Mouse (Mus musculus) embryonic facial prominence, embryonic 14.5 days (tissue): Measurements from ENCODE around the gene Entpd8. TPM values are rescaled to one million over a fixed set of nuclear protein-coding genes. Genes with fewer than 3 reads are reported as not detected.

Experiments
- ATAC-seq: fragments of 200-750 bp; cut with Nextera tagmentation; 2 replicates; pipeline ENCODE4 v1.8.0; 2017; ENCODE audit warnings: low read depth, moderate number of reproducible peaks, moderate TSS enrichment
- DNase-seq: peaks from one replicate; pipeline ENCODE4 v3.0.0-alpha.2; 2015; ENCODE audit warnings: low spot score
- H3K27ac ChIP-seq: fragments of 300-500 bp; sonication (generic); replicated peaks from 2 replicates; pipeline ENCODE4 v1.5.1; 2014; ENCODE audit warnings: low read depth, mild to moderate bottlenecking, low read length, moderate library complexity
- H3K27me3 ChIP-seq: fragments of 300-500 bp; sonication (generic); replicated peaks from 2 replicates; pipeline ENCODE4 v1.6.1; 2014; ENCODE audit warnings: low read length; ENCODE audit not compliant: control insufficient read depth, insufficient read depth
- H3K36me3 ChIP-seq: fragments of 300-500 bp; sonication (generic); 2 replicates; pipeline ENCODE4 v1.6.1; 2014; ENCODE audit warnings: low read length, mixed read lengths; ENCODE audit not compliant: control insufficient read depth, insufficient read depth
- H3K4me1 ChIP-seq: fragments of 300-500 bp; sonication (generic); 2 replicates; pipeline ENCODE4 v1.6.1; 2014; ENCODE audit warnings: antibody characterized with exemption, low read length; ENCODE audit not compliant: control insufficient read depth, insufficient read depth
- H3K4me2 ChIP-seq: fragments of 300-500 bp; sonication (generic); 2 replicates; pipeline ENCODE4 v1.6.1; 2014; ENCODE audit warnings: low read depth, mild to moderate bottlenecking, low read length, moderate library complexity, mixed read lengths
- H3K4me3 ChIP-seq: fragments of 300-500 bp; sonication (generic); 2 replicates; pipeline ENCODE4 v1.5.1; 2014; ENCODE audit warnings: low read depth, mild to moderate bottlenecking, low read length
- H3K9ac ChIP-seq: fragments of 300-500 bp; sonication (generic); 2 replicates; pipeline ENCODE4 v1.6.1; 2014; ENCODE audit warnings: low read depth, mild to moderate bottlenecking, low read length, moderate library complexity, mixed read lengths
- H3K9me3 ChIP-seq: fragments of 300-500 bp; sonication (generic); 2 replicates; pipeline ENCODE4 v1.6.1; 2016; ENCODE audit warnings: low read length; ENCODE audit not compliant: control insufficient read depth
- WGBS: fragments of 180-500 bp; shearing (Covaris S2); extraction: QIAGEN DNeasy Blood & Tissue Kit; methylation state at CpG from one replicate; pipeline ENCODE4 v1.1.7; 2014; 5-methylcytosine and 5-hydroxymethylcytosine counted together
- polyA plus RNA-seq: library from polyadenylated mRNA; unstranded; fragments of >200 nt; fragmentation: Nextera tagmentation; extraction: Ambion mirVana; gene quantifications from 2 replicates; pipeline ENCODE4 v1.2.1, GENCODE M21; 2014

Gene Entpd8
- polyA plus RNA-seq, result 0.22 TPM in 1 of 2 replicates, not detected in the other

- Histone ChIP-seq H3K27ac (no peak within 1 kb of the TSS), H3K36me3 (no peaks in the 10 kb centered on the region), H3K27me3 (no peaks in the 10 kb centered on the region), H3K9me3 (no peaks in the 10 kb centered on the region), H3K4me2 (no peak within 1 kb of the TSS), H3K4me1 (no peaks in the 10 kb centered on the region), H3K9ac (no peak within 1 kb of the TSS), H3K4me3 (no peak within 1 kb of the TSS)
- ATAC-seq (no peak), DNase-seq (no peak)
- 38% methylated on average over 5 of the region's 5 CpGs for WGBS
Observed at GRCm38 (mm10) chr2:25080076-25080475, at the start of gene Entpd8. Gene Entpd8, plus strand, starts transcription at chr2:25080304.

GRCm38 (mm10) chr2:25034994-25035393 lies 45.1 kb upstream of the Entpd8 start:
- H3K9ac ChIP-seq, result no peak overlapping the region
- H3K4me1 ChIP-seq, result no peaks in the 10 kb centered on the region
- DNase-seq (no peak), ATAC-seq (no peak)
- H3K36me3 ChIP-seq, result no peaks in the 10 kb centered on the region
- WGBS, result 95% methylated on average over 4 of the region's 4 CpGs
- no peak overlapping the region for H3K4me3 ChIP-seq
- no peaks in the 10 kb centered on the region for H3K27me3 ChIP-seq
- no peak overlapping the region for H3K27ac ChIP-seq
- H3K4me2 ChIP-seq, result no peak overlapping the region
- no peaks in the 10 kb centered on the region for H3K9me3 ChIP-seq

- Histone ChIP-seq H3K9me3 (no peaks in the 10 kb centered on the region), H3K27ac (no peak overlapping the region), H3K9ac (no peak overlapping the region), H3K36me3 (no peaks in the 10 kb centered on the region), H3K4me3 (no peak overlapping the region), H3K4me2 (no peak overlapping the region), H3K27me3 (no peaks in the 10 kb centered on the region), H3K4me1 (no peaks in the 10 kb centered on the region)
- no peak for ATAC-seq
- WGBS, result 87% methylated on average over 5 of the region's 5 CpGs
- DNase-seq, result no peak
Observed at GRCm38 (mm10) chr2:25040089-25040488, 40.0 kb upstream of the Entpd8 start.

- Histone ChIP-seq H3K27ac (no peak overlapping the region), H3K36me3 (no peaks in the 10 kb centered on the region), H3K4me1 (peaks cover 11% of the 10 kb centered on the region), H3K9ac (no peak overlapping the region), H3K27me3 (no peaks in the 10 kb centered on the region), H3K4me3 (no peak overlapping the region), H3K9me3 (no peaks in the 10 kb centered on the region), H3K4me2 (no peak overlapping the region)
- 90% methylated on average over 7 of the region's 7 CpGs for WGBS
- DNase-seq (no peak), ATAC-seq (no peak)
Observed at GRCm38 (mm10) chr2:25050921-25051320, 29.2 kb upstream of the Entpd8 start.

GRCm38 (mm10) chr2:25051450-25051849 lies 28.7 kb upstream of the Entpd8 start:
- Histone ChIP-seq H3K4me2 (no peak overlapping the region), H3K4me1 (peaks cover 11% of the 10 kb centered on the region), H3K27ac (no peak overlapping the region), H3K27me3 (no peaks in the 10 kb centered on the region), H3K36me3 (peaks cover 2% of the 10 kb centered on the region; the same call in 1 of the 2 replicates), H3K4me3 (no peak overlapping the region), H3K9me3 (no peaks in the 10 kb centered on the region), H3K9ac (no peak overlapping the region)
- WGBS, result 85% methylated on average over 8 of the region's 8 CpGs
- no peak for DNase-seq
- ATAC-seq, result no peak

- Histone ChIP-seq H3K9me3 (no peaks in the 10 kb centered on the region), H3K27me3 (no peaks in the 10 kb centered on the region), H3K27ac (no peak overlapping the region), H3K4me1 (peaks cover 11% of the 10 kb centered on the region), H3K4me3 (no peak overlapping the region), H3K4me2 (no peak overlapping the region), H3K36me3 (peaks cover 12% of the 10 kb centered on the region; the same call in 1 of the 2 replicates), H3K9ac (no peak overlapping the region)
- 91% methylated on average over 6 of the region's 6 CpGs for WGBS
- ATAC-seq (no peak), DNase-seq (no peak)
Observed at GRCm38 (mm10) chr2:25053101-25053500, 27.0 kb upstream of the Entpd8 start.

- Histone ChIP-seq H3K27ac (no peak within 1 kb of the TSS; the same call in 1 of the 2 replicates), H3K9ac (peak within 1 kb of the TSS; percentile 79), H3K27me3 (no peaks in the 10 kb centered on the region), H3K36me3 (peaks cover 18% of the 10 kb centered on the region; the same call in 1 of the 2 replicates), H3K4me3 (peak within 1 kb of the TSS; percentile 70), H3K9me3 (no peaks in the 10 kb centered on the region), H3K4me1 (peaks cover 11% of the 10 kb centered on the region), H3K4me2 (peak within 1 kb of the TSS; percentile 74)
- peak; percentile 91 for ATAC-seq
- peak; percentile 91 for DNase-seq
- 5% methylated on average over 33 of the region's 47 CpGs for WGBS
Observed at GRCm38 (mm10) chr2:25054221-25055067, 25.7 kb upstream of the Entpd8 start, which contains the start of gene Nsmf. Gene Nsmf, plus strand, starts transcription at chr2:25054355.

- H3K36me3 ChIP-seq, result peaks cover 21% of the 10 kb centered on the region
- H3K9me3 ChIP-seq, result no peaks in the 10 kb centered on the region
- peaks cover 11% of the 10 kb centered on the region for H3K4me1 ChIP-seq
- H3K27ac ChIP-seq, result no peak overlapping the region
- DNase-seq (peak; percentile 22), ATAC-seq (peak; percentile 48; the same call in 1 of the 2 replicates)
- no peaks in the 10 kb centered on the region for H3K27me3 ChIP-seq
- H3K9ac ChIP-seq, result peak overlapping the region; percentile 79
- whole genome bisulfite sequencing, result 75% methylated on average over 1 of the region's 2 CpGs
- H3K4me3 ChIP-seq, result peak overlapping the region; percentile 70
- H3K4me2 ChIP-seq, result peak overlapping the region; percentile 74
Observed at GRCm38 (mm10) chr2:25055068-25055405, 25.1 kb upstream of the Entpd8 start.
